Mouse (Mus musculus): ENCODE measurements at regions not wholly inside any gene's neighbourhood (a gene's known extent, or its start where the extent isn't known, plus 50 kb on each side); places are given as distances from the start of the nearest gene placed in this dataset.

DNA sequence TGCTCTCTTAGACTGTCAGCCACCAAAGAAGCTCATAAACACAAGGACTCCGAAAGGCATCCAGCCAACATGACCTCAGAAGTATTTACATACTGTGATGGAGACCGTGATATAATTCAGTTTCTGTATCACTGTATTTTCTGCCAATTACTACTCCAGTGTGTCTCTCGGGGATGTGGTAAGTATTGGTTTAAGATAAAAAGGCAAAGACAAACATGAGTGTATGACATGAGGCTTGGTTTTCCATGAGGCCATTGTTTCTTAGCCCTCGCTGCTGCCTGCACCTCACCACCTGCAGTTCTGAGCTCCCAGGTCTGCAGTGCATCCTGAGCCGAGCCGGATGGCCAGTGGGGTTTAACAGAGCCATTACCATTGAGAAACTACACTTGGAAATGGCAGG lies 233.9 kb upstream of the Thbs1 start:
- intact Hi-C loops (cut with DNase I), result no loop called here
- DNase-seq, result no peak

DNA sequence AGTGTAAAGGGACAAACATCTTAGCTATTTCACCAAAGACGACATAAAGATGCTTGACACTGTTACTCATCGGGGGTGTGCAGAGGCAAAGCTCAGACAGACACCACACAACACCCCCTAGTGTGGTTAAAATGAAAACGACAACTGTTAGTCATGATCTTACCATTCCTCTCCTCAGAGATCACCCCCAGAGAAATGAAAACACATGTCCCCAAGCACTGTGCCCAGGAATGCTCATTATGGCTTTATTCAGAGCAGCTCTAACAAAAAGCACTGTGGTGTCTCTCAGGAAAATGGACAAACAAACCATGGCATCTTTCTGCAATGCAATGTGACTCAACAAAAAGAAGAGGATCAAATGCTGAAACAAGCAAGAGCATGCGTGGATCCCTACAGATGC lies 229.5 kb upstream of the Thbs1 start:
- intact Hi-C loops (cut with DNase I), result no loop called here
- DNase-seq, result no peak

DNA sequence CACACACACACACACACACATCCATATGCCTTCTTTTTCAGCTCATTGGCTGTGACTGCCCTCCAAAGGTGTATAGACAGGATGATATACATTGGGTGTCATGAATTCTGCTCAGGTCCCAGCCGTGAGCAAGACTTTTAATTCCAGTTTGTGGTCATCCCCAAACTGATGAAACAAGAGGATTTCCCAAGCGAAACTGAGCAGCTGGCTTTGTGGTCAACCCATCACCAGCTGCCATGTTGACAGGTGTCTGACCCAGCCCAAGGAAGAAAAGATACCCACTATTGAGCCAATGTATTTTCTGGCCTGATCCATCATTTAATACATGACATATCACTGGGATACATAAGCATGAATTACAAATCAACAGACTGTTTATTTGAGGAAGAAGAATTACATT lies 228.8 kb upstream of the Thbs1 start:
- DNase-seq, result no peak
- intact Hi-C loops (cut with DNase I), result no loop called here

DNA sequence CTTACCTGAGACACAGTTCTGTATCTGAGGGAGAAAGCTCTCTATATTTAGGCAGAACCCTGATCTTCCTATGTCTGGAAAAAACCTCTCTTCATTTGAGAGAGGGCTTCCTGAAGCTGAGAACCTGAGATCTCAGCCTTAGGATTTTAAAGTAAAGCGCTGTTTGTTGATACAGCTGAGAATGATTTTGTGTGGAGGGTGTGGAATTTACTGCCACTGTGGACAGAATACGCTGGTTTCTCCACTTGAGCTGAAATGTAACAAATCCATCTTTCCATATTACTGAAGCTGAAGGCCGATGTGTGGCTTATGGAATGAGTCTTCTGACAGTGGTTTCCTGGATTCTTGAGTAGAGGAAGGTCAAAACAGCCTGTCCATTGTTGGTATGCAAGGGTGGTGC lies 225.2 kb upstream of the Thbs1 start:
- no peak for DNase-seq
- intact Hi-C loops (cut with DNase I), result no loop called here

DNA sequence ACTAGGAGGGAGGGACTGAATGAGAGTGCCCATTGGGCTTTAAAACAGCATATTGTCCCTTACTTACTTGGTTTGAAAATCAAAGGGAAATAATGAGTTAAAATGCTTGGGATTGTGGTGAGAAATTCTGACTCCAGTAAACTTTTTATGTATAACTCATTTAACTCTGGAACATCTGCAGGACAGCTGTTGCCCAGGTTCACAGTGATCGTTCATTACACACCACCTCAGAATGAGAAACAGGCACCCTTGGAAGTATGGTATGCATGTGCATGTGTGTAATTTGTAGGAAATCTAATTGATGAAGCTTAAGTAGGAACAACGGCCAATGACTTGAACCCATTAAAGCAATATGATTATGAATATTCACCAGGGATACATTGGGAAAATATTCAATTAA lies 210.4 kb upstream of the Thbs1 start:
- DNase-seq, result no peak
- intact Hi-C loops (cut with DNase I), result no loop called here

DNA sequence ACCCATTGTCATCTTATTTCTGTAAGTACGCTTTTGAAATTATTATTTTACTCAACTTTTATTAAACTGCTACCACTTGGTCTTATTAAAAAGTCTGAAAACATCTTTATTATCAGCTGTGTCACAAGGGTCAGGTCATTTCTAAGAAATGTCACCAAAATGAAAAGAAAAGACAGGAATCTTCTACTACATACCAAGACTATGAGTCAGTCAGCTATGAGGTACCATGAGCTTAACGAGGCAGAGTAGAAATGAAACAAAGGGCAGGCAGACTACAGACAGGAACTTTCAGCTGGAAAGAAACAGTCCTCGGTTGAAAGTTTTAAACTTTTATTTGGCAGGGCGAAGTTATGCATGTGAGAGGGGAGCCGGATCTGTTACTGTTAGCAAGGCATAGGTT lies 208.8 kb upstream of the Thbs1 start:
- DNase-seq, result no peak
- intact Hi-C loops (cut with DNase I), result no loop called here

DNA sequence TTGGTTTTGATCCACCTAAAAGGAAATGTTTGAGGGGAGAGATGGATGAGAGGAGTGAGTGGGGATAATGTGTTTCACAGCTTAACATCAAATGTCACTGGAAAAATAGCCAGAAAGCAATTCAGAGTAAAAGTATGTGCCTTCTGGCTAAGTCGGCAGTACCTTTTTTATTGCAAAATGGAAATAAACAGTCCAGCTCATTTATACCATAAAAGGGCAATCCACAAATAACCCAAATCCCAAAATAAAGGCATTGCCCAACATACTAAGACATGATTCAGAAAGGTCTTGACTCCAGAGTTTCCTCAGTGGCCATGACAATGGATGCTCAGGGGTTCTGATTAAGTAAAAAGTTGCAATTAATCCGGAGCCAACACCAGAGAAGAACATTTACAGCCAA lies 208.0 kb upstream of the Thbs1 start:
- intact Hi-C loops (cut with DNase I), result no loop called here

DNA sequence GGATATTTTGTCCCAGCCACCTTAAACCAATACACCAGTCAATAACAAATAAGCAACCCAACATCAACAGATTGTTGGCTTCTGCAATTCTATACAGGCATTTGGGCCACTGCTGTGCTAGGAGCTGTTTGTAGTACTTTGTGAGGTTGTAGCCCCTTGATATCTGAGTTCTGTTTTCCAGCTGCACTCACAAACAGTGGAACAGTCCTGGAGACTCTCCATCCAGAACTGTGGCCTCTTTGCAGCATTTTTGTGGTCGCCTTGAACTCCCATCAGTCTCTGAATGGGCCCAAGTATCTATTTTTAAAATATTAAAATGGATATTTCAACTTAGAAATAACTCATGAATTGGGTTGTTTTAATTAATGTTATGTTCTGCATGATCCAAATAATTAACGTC lies 205.2 kb upstream of the Thbs1 start:
- intact Hi-C loops (cut with DNase I), result no loop called here

More for the DNA sequence above, 208.0 kb upstream of the Thbs1 start:
- DNase-seq, result no peak

DNA sequence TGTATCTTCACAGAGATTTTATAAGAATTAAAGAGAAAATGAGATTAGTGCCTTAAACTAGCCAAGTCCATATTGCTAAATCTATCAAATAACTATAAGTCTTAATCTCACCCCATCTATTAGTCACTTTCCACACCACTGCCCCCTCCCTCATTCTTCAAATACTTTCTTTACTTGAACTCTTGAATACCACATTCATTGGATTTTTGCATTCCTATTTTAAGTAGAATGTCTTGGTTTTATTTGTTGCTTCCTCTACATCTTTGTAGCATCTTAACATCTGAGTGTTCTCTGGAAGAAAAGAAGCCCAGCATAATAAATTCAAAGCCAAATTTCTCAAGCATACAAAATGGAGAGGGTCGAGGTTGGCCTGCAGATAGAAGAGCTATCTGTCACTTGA lies 200.9 kb upstream of the Thbs1 start:
- intact Hi-C loops (cut with DNase I), result no loop called here
- no peak for DNase-seq

More for the DNA sequence above, 205.2 kb upstream of the Thbs1 start:
- no peak for DNase-seq

DNA sequence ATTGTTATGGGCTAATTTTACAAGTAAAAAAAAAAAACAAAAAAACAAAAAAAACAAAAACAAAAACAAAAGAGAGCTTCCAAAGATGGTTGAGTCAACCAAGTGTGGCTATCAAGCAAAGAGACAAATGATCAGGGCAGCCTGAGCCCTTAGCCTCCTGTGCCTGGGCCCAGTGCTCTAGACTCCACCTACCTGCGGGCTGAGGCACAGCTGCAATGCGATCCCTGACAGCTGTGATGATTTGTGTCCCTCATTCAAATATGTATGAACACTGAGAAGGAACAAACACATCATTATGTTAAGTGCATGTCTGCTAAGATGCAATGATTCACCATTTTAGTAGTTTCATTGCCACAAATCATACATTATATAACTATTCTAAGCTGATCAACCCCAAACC lies 199.0 kb upstream of the Thbs1 start:
- intact Hi-C loops (cut with DNase I), result no loop called here
- no peak for DNase-seq

DNA sequence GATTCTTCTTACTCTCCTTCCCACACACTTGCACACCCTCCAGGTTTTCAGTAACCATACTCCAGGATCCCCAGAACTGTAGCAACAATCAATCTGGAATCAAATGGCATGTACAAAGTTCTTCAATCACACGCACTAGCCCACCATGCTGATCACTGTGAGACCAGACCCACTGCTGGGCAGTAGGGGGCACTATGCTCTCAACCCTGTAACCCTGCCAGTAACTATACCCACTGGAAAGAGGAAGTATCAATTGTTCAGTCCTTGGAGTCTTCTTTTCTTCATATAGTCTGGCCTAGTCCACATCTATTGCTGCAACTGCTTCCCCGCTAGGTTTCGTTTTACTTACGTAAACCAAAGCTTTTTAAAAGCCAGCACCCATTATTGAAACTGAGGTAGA lies 197.8 kb upstream of the Thbs1 start:
- DNase-seq, result peak; percentile 5 to 6
- intact Hi-C loops (cut with DNase I), result no loop called here

DNA sequence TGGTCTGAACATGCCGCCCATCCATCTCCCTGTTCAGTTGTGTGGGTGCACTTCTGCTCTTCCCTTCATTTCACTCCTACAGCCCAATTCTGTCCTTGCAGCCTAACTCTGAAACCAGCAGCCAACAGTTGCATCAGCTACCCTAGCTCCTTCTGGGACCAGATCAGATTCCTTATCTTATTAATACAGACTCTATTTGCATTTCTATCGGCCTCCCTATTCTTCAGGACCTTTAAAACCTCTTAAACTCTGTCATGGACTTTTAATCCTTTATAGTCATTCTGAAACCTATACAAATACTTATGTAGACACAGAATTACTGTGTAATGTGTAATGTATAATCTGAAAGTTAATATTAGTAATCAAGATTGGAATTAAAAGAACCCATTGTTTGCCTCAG lies 195.9 kb upstream of the Thbs1 start:
- DNase-seq, result no peak
- intact Hi-C loops (cut with DNase I), result no loop called here

DNA sequence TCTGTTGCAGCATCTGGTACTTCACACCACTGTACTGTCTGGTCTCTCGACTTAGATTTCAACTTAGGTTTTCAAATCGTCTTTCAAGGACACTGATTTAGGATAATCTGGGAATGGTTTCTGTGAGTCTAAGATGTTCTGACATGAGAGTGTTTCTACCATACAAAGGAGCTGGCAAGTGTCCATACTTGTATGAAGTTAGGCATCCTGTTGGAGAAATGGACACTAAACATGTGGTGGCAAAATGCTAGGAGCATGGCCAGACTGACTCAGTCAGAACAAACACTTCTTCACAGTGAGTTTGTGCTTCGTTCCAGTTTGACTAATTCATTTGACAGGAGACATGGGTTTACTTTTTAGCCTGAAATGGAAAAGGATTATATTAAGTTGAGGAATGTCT lies 194.5 kb upstream of the Thbs1 start:
- intact Hi-C loops (cut with DNase I), result no loop called here
- DNase-seq, result no peak

DNA sequence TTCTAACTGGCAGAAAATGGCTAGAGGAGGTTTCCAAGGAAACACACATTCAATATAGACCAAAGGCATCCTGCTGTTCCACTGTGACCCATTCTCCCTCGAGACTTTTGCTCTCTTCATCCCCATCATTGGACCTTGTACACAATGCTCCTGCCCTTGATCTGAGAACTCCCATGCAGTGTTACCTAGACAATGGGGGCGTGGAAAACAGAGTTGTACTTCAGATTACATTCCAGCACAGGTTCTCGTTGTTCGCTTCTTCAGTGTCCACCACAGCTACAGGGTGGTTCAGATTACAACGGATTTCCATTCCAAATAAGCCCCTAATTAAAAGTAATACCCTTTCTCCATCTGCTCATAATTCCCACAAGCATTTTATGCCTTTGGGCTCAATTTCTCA lies 186.8 kb upstream of the Thbs1 start:
- DNase-seq, result no peak
- intact Hi-C loops (cut with DNase I), result loop anchor here (5.0 kb wide), 1 partner anchor 187 kb away; the partner anchor contains the start of gene Thbs1

DNA sequence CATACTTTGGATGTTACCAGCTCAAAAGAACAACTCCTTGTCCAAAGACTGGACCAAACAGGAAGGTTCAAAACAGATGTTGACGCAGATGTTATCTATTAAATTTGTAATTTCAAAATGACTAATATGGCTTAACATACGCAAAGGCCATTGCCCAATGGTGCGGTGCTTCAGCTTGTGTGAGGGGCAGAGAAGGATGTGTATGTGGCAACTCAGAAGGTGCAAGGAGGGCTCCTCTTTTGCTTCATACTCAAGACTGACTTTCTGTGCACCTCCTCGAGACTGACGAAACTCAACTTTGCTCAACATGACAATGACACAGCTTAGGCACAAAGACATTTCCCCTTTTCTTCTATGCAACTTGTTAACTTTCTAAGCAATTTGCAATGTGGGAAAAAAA lies 186.3 kb upstream of the Thbs1 start:
- no peak for DNase-seq
- intact Hi-C loops (cut with DNase I), result no loop called here

DNA sequence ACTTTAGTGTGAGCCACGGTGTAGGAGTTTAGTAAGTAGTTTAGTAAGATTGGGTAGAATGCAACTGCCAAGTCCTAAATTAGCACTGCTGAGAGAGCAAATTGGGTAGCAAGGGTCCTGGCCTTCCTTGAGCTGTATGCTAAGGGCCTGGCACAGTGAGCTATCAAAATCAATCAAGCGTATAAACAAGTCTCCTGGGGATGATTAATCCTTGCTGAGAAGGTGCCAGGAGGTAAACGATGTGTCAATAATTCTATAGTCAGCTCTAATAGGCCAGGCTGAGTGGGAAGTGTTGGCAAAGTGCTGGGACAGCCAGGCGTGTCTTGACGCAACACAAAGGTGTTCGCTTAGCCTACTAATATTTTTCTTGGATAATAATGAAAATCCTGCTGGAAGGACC lies 183.6 kb upstream of the Thbs1 start:
- intact Hi-C loops (cut with DNase I), result no loop called here
- no peak for DNase-seq

DNA sequence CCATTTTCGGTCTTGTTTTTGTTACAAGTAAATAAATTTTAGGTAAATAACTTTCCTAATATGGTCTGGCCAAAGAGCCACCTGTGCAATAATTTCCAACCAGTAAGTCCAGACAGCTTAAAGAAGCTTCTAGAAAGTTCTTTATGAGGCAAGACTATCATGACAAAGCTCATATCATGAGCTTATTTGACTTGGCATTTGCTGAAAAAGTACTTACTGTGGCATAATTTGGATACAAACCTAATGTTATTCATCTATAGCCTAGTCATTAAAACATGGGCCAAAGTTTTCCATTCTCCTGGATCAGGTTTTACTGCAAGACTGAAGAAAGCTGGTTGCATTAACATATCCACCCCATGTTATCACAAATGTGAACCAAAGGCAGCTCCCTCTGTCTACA lies 182.1 kb upstream of the Thbs1 start:
- intact Hi-C loops (cut with DNase I), result no loop called here
- no peak for DNase-seq

DNA sequence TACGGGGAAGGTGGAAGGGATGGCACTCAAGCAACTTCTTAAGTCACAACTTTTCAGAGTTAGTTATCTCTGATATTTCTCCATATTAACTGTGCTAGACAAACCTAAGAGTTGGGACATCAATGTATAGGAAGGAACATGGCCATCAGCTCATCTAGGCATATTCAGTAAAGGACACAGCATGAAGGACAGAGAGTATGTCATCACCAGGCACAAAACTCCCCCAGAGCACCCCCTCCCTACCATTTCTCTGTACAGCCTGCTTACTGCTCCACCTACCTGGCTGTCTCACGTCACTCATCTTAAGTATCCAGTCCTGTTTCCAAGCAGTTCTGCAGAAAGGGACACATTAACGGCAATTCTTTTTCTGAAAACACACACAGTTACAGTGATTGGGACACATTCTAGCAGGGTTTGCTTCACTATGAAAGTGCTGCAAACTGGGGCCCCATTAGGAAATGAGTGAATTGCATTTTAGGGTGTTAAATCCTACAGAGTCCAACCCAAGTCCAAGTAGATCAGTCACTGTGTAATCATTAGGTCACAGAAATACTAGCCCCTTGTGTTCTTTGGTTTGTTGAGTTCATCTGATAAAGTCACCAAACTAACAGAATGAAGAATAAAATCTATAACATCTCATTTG lies 180.7 kb upstream of the Thbs1 start:
- intact Hi-C loops (cut with DNase I), result no loop called here
- DNase-seq, result no peak

DNA sequence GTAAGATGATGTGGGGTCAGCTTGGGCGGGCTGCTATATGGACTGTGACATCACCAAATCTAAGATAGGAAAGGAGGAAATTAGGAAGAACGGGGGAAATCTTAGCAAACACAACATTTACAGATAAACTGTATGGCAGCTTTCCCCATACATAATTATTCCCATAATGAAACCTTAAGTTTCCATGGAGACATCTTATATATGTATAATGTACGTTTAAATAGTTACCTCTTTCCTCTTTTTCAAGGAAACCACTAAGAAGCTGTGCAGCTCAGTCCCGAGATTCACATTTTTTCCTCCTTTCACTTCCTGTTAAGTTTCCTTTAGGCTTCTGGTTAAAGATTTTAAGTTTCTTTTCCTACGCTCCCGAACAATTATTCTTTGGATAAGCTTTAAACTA lies 175.1 kb upstream of the Thbs1 start:
- intact Hi-C loops (cut with DNase I), result no loop called here
- no peak for DNase-seq

DNA sequence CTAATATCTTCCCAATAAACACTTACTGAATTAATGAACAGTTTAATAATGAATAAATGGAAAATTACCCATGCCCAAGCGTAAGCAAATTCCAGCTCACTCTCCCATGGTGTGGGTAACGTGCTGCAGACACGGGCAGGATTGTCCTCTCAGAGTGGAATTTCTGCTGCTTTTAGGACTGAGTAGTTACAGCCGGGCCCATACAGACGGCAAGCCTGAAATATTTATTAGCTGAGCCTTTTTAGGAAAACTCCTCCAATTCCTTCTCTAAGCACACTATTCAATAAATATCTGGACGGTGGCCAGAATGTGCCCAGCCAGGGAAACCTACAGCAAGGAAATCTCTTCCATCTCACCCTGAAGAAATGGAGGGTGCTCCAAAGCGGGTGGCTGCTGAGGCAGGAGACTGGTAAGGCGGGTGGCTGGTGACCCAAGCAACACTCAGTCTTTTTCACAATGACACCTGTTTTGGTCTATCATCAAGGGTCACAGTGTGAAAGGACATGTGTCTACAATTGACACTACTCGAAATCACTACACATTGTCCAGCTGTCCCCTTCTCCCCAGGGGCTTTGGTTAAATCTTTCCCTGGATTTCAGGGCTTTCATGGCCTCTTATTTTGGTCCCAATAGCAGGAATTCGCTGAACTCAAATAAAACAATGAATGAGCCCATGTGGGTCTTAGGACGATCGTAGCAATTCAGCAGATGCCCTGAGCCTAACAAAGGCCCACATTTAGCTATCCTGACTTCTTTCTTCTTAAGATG lies 173.2 kb upstream of the Thbs1 start:
- intact Hi-C loops (cut with DNase I), result no loop called here
- DNase-seq, result no peak

DNA sequence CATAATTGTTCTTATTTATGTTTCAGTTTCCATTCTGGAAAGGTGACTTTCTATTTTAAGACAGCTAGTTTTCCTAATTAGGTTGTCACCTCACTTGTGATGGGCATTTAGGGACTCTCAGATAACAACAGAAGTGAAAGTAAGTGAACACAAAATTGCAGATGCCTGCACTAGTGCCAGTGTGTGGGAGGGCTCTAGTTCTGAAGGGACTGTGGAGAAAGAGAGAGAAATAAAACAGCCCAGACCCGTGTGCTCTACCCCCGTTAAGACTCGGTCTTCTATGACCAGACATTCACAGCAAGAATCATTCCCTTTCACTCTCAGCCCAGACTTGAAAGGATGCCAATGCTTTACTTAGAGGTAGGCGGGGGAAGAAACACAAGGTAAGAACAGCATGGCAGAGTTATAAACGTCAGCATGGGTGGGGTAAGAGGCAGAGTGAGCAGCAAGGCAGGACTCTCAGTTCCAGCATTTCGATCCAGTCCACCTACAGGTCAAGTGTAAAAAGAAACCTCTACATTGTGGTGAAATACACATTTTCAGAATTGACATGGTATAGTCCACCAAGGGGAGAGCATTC lies 170.1 kb upstream of the Thbs1 start:
- intact Hi-C loops (cut with DNase I), result no loop called here
- no peak for DNase-seq

DNA sequence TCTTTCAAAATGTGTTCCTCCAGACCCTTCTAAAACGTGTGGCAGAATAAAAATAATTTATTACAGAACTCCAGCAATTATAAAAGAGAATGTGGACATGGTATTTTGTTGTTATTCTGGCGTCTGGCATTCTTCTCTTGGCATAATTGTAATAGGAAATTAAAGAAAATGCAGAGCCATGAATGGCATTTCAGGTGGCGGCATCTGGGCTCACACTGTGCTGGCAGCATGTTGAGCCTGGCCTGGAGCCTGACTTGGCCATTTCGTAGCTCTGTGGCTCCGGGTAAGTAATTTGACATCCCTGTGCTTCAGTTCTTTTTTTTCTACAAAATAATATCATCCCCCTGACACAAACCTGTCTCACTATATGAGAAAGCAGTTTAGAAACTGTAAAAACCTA lies 168.0 kb upstream of the Thbs1 start:
- no peak for DNase-seq
- intact Hi-C loops (cut with DNase I), result no loop called here
